Mouse (Mus musculus) midbrain, embryonic 11.5 days (tissue): ENCODE measurements around the gene Pogk. TPM values are rescaled to one million over a fixed set of nuclear protein-coding genes. Genes with fewer than 3 reads are reported as not detected.

Experiments used
- ATAC-seq: fragments of 200-750 bp; cut with Nextera tagmentation; 2 replicates; pipeline ENCODE4 v1.8.0; 2017; ENCODE audit warnings: moderate TSS enrichment, moderate library complexity; ENCODE audit not compliant: low FRiP score
- DNase-seq: peaks from one replicate; pipeline ENCODE4 v3.0.0; 2015; ENCODE audit warnings: low spot score; ENCODE audit errors: missing footprints
- H3K27ac ChIP-seq: fragments of 300-500 bp; sonication (generic); 2 replicates; pipeline ENCODE4 v1.5.1; 2014; ENCODE audit warnings: low read depth, low read length
- H3K27me3 ChIP-seq: fragments of 300-500 bp; sonication (generic); 2 replicates; pipeline ENCODE4 v1.6.1; 2014; ENCODE audit warnings: mild to moderate bottlenecking, low read length, moderate library complexity, mixed read lengths; ENCODE audit not compliant: control insufficient read depth, insufficient read depth
- H3K36me3 ChIP-seq: fragments of 300-500 bp; sonication (generic); 2 replicates; pipeline ENCODE4 v1.6.1; 2014; ENCODE audit warnings: mild to moderate bottlenecking, low read length, moderate library complexity, mixed read lengths; ENCODE audit not compliant: control insufficient read depth, insufficient read depth
- H3K4me1 ChIP-seq: fragments of 300-500 bp; sonication (generic); 2 replicates; pipeline ENCODE4 v1.6.1; 2014; ENCODE audit warnings: low read length; ENCODE audit not compliant: control insufficient read depth, insufficient read depth
- H3K4me2 ChIP-seq: fragments of 300-500 bp; sonication (generic); 2 replicates; pipeline ENCODE4 v1.6.1; 2014; ENCODE audit warnings: mild to moderate bottlenecking, moderate library complexity
- H3K4me3 ChIP-seq: fragments of 300-500 bp; sonication (generic); 2 replicates; pipeline ENCODE4 v1.5.1; 2014; ENCODE audit warnings: low read depth, low read length
- H3K9ac ChIP-seq: fragments of 300-500 bp; sonication (generic); 2 replicates; pipeline ENCODE4 v1.6.1; 2014; ENCODE audit warnings: low read length
- H3K9me3 ChIP-seq: fragments of 300-500 bp; sonication (generic); 2 replicates; pipeline ENCODE4 v1.6.1; 2016; ENCODE audit warnings: low read length; ENCODE audit not compliant: control insufficient read depth
- WGBS: fragments of 180-500 bp; shearing (Covaris S2); extraction: QIAGEN DNeasy Blood & Tissue Kit; methylation state at CpG from one replicate; pipeline ENCODE4 v1.1.7; 2014; 5-methylcytosine and 5-hydroxymethylcytosine counted together
- polyA plus RNA-seq: library from polyadenylated mRNA; unstranded; fragments of >200 nt; fragmentation: Nextera tagmentation; extraction: Ambion mirVana; gene quantifications from 2 replicates; pipeline ENCODE4 v1.2.1, GENCODE M21; 2014

Gene Pogk
- polyA plus RNA-seq, 1 experiment from 2014 or later, result 39.8 TPM

GRCm38 (mm10) chr1:166343586-166343985, 66.1 kb downstream of the Pogk start:
- Histone ChIP-seq H3K4me1 (0 out of 2 replicates have a peak, but pooled peaks cover 2% of the 10 kb centered on the region), H3K4me3 (no peak overlapping the region), H3K4me2 (no peak overlapping the region), H3K9ac (no peak overlapping the region), H3K27ac (no peak overlapping the region), H3K9me3 (no peaks in the 10 kb centered on the region), H3K36me3 (no peaks in the 10 kb centered on the region), H3K27me3 (no peaks in the 10 kb centered on the region)
- 69% methylated on average over 5 of the region's 5 CpGs for WGBS
- no peak for ATAC-seq
- no peak for DNase-seq

GRCm38 (mm10) chr1:166342539-166342938, 67.1 kb downstream of the Pogk start:
- Histone ChIP-seq H3K9ac (no peak overlapping the region), H3K27ac (no peak overlapping the region), H3K4me1 (0 out of 2 replicates have a peak, but pooled peaks cover 2% of the 10 kb centered on the region), H3K36me3 (no peaks in the 10 kb centered on the region), H3K9me3 (no peaks in the 10 kb centered on the region), H3K4me2 (no peak overlapping the region), H3K27me3 (no peaks in the 10 kb centered on the region), H3K4me3 (no peak overlapping the region)
- 88% methylated on average over 1 of the region's 1 CpGs for WGBS
- DNase-seq (no peak), ATAC-seq (no peak)

GRCm38 (mm10) chr1:166342060-166342459, 67.6 kb downstream of the Pogk start:
- H3K4me3 ChIP-seq, result no peak overlapping the region
- no peak overlapping the region for H3K9ac ChIP-seq
- no peak for DNase-seq
- H3K9me3 ChIP-seq, result no peaks in the 10 kb centered on the region
- no peak overlapping the region for H3K4me2 ChIP-seq
- H3K4me1 ChIP-seq, result 0 out of 2 replicates have a peak, but pooled peaks cover 2% of the 10 kb centered on the region
- H3K27ac ChIP-seq, result no peak overlapping the region
- no peak for ATAC-seq
- H3K27me3 ChIP-seq, result no peaks in the 10 kb centered on the region
- WGBS, result 80% methylated on average over 2 of the region's 2 CpGs
- H3K36me3 ChIP-seq, result no peaks in the 10 kb centered on the region

- Histone ChIP-seq H3K36me3 (no peaks in the 10 kb centered on the region), H3K4me3 (no peak overlapping the region), H3K27me3 (no peaks in the 10 kb centered on the region), H3K4me2 (no peak overlapping the region), H3K9ac (no peak overlapping the region), H3K9me3 (no peaks in the 10 kb centered on the region), H3K4me1 (0 out of 2 replicates have a peak, but pooled peaks cover under 1% of the 10 kb centered on the region), H3K27ac (no peak overlapping the region)
- no peak for DNase-seq
- 95% methylated on average over 6 of the region's 6 CpGs for WGBS
- ATAC-seq, result no peak
Observed at GRCm38 (mm10) chr1:166339110-166339509, 70.6 kb downstream of the Pogk start.

Other genes with a start within 250 kb of the Pogk start
- gene Mael, start 171.1 kb downstream of the Pogk start, polyA plus RNA-seq, result 0.08 TPM in 1 of 2 replicates, not detected in the other
- 12.2 and 12.8 TPM in 2 replicates for gene Ildr2, start 155.7 kb downstream of the Pogk start, polyA plus RNA-seq
- gene Tada1, start 30.8 kb downstream of the Pogk start, polyA plus RNA-seq, result 70.5 and 73.5 TPM in 2 replicates
- gene Gm4846, start 87.7 kb upstream of the Pogk start, polyA plus RNA-seq, result not detected in 2 replicates
- not detected in 2 replicates for gene Gm4847, start 237.8 kb upstream of the Pogk start, polyA plus RNA-seq